Mouse (Mus musculus) urinary bladder, postnatal 0 days (tissue): ENCODE data around the gene Lage3. TPM values are rescaled to one million over a fixed set of nuclear protein-coding genes. Genes with fewer than 3 reads are reported as not detected.

Source experiments
- microRNA-seq: library from miRNA; unstranded; fragments of <30 nt; microRNA quantifications from one replicate; pipeline ENCODE4, GENCODE M21; 2016
- polyA plus RNA-seq: library from polyadenylated mRNA; unstranded; fragments of >200 nt; fragmentation: Nextera tagmentation; extraction: Ambion mirVana; gene quantifications from 2 replicates; pipeline ENCODE4 v1.2.1, GENCODE M21; 2015

The Lage3 gene
- 74.8 and 80.3 TPM in 2 replicates for polyA plus RNA-seq

GRCm38 (mm10) chrX:74353467-74353770, at the start of gene Lage3:
TSS of gene Lage3 (minus strand) at chrX:74353618.

GRCm38 (mm10) chrX:74392535-74393443, 39.4 kb upstream of the Lage3 start, which contains the start of the genes Fam3a and Ikbkg:
TSS of gene Fam3a (minus strand) at chrX:74393272.
TSS of gene Ikbkg (plus strand) at chrX:74393290.

GRCm38 (mm10) chrX:74372888-74373549, 19.6 kb upstream of the Lage3 start, which contains the start of the genes Ubl4a and Slc10a3:
TSS of gene Ubl4a (minus strand) at chrX:74373218.
TSS of gene Slc10a3 (minus strand) at chrX:74373349.

GRCm38 (mm10) chrX:74328725-74329161, 24.7 kb downstream of the Lage3 start, which contains the start of gene Plxna3:
TSS of gene Plxna3 (plus strand) at chrX:74329066.

GRCm38 (mm10) chrX:74312540-74313464, 40.6 kb downstream of the Lage3 start, which contains the start of gene Fam50a:
TSS of gene Fam50a (plus strand) at chrX:74313033.

GRCm38 (mm10) chrX:74304867-74305700, 48.3 kb downstream of the Lage3 start, which contains the start of gene Gdi1:
TSS of gene Gdi1 (plus strand) at chrX:74304998.

Small RNAs within 50 kb of the gene (microRNA-seq; reads per million reads assigned to microRNA genes)
- 0.93 reads per million for gene Mir7092

Other genes with a start within 250 kb of the Lage3 start
- not detected in 2 replicates for gene Opn1mw, start 226.2 kb downstream of the Lage3 start, polyA plus RNA-seq
- gene Mecp2, start 218.3 kb downstream of the Lage3 start, polyA plus RNA-seq, result 8.5 and 9.1 TPM in 2 replicates
- gene Tex28, start 185.8 kb downstream of the Lage3 start, polyA plus RNA-seq, result not detected in 2 replicates
- gene Tktl1, start 176.4 kb downstream of the Lage3 start, polyA plus RNA-seq, result 0.10 and 0.16 TPM in 2 replicates
- 1,264 and 1,315 TPM in 2 replicates for gene Flna, start 103.8 kb downstream of the Lage3 start, polyA plus RNA-seq
- 27.8 and 28.9 TPM in 2 replicates for gene Emd, start 98.9 kb downstream of the Lage3 start, polyA plus RNA-seq
- gene Rpl10, start 82.8 kb downstream of the Lage3 start, polyA plus RNA-seq, result 802 and 865 TPM in 2 replicates
- 50.5 and 56.1 TPM in 2 replicates for gene Taz, start 71.7 kb downstream of the Lage3 start, polyA plus RNA-seq
- gene Dnase1l1, start 71.3 kb downstream of the Lage3 start, polyA plus RNA-seq, result 18.6 and 20.0 TPM in 2 replicates
- gene Atp6ap1, start 56.5 kb downstream of the Lage3 start, polyA plus RNA-seq, result 97.3 and 109 TPM in 2 replicates
- 106 and 112 TPM in 2 replicates for gene Gdi1, start 48.6 kb downstream of the Lage3 start, polyA plus RNA-seq
- 38.8 and 45.1 TPM in 2 replicates for gene Fam50a, start 40.6 kb downstream of the Lage3 start, polyA plus RNA-seq
- gene Plxna3, start 24.6 kb downstream of the Lage3 start, polyA plus RNA-seq, result 2.2 and 2.3 TPM in 2 replicates
- gene Ubl4a, start 19.6 kb upstream of the Lage3 start, polyA plus RNA-seq, result 65.4 and 70.7 TPM in 2 replicates
- gene Slc10a3, start 19.7 kb upstream of the Lage3 start, polyA plus RNA-seq, result 18.1 and 19.6 TPM in 2 replicates
- 27.6 and 28.2 TPM in 2 replicates for gene Fam3a, start 39.7 kb upstream of the Lage3 start, polyA plus RNA-seq
- 17.3 and 17.9 TPM in 2 replicates for gene Ikbkg, start 39.7 kb upstream of the Lage3 start, polyA plus RNA-seq
- gene G6pdx, start 75.6 kb upstream of the Lage3 start, polyA plus RNA-seq, result 61.1 and 65.3 TPM in 2 replicates
- gene Gm6880, start 127.8 kb upstream of the Lage3 start, polyA plus RNA-seq, result not detected in 2 replicates
- gene Olfr1326-ps1, start 221.3 kb upstream of the Lage3 start, polyA plus RNA-seq, result not detected in 2 replicates
- not detected in 2 replicates for gene Olfr1325, start 239.1 kb upstream of the Lage3 start, polyA plus RNA-seq